Mouse (Mus musculus) forebrain, postnatal 0 days (tissue): ENCODE measurements at regions not wholly inside any gene's neighbourhood (a gene's known extent, or its start where the extent isn't known, plus 50 kb on each side); places are given as distances from the start of the nearest gene placed in this dataset.

ENCODE experiments used
- ATAC-seq: fragments of 200-750 bp; cut with Nextera tagmentation; 2 replicates; pipeline ENCODE4 v1.8.0; 2017; ENCODE audit warnings: mild to moderate bottlenecking, moderate library complexity
- DNase-seq: peaks from one replicate; pipeline ENCODE4 v3.0.0-alpha.2; 2015
- H3K27ac ChIP-seq: fragments of 300-500 bp; sonication (generic); 2 replicates; pipeline ENCODE4 v1.5.1; 2014; ENCODE audit warnings: low read depth, mild to moderate bottlenecking, antibody characterized with exemption, low read length, moderate library complexity, mixed read lengths
- H3K27me3 ChIP-seq: fragments of 300-500 bp; sonication (generic); 2 replicates; pipeline ENCODE4 v1.6.1; 2014; ENCODE audit warnings: mild to moderate bottlenecking, low read length, mixed read lengths; ENCODE audit not compliant: insufficient read depth
- H3K36me3 ChIP-seq: fragments of 300-500 bp; sonication (generic); 2 replicates; pipeline ENCODE4 v1.6.1; 2014; ENCODE audit warnings: mild to moderate bottlenecking, moderate library complexity; ENCODE audit not compliant: insufficient read depth
- H3K4me1 ChIP-seq: fragments of 300-500 bp; sonication (generic); 2 replicates; pipeline ENCODE4 v1.6.1; 2014; ENCODE audit warnings: antibody characterized with exemption; ENCODE audit not compliant: insufficient read depth
- H3K4me2 ChIP-seq: fragments of 300-500 bp; sonication (generic); 2 replicates; pipeline ENCODE4 v1.6.1; 2014; ENCODE audit warnings: low read depth, mild to moderate bottlenecking, moderate library complexity
- H3K4me3 ChIP-seq: fragments of 300-500 bp; sonication (generic); 2 replicates; pipeline ENCODE4 v1.5.1; 2014; ENCODE audit warnings: low read depth, low read length, mixed read lengths
- H3K9ac ChIP-seq: fragments of 300-500 bp; sonication (generic); 2 replicates; pipeline ENCODE4 v1.6.1; 2014; ENCODE audit warnings: mild to moderate bottlenecking
- H3K9me3 ChIP-seq: fragments of 300-500 bp; sonication (generic); 2 replicates; pipeline ENCODE4 v1.6.1; 2016; ENCODE audit warnings: low read length
- CTCF ChIP-seq: sonication (generic); IDR thresholded peaks from 2 replicates; pipeline ENCODE4 v1.5.1; 2016; ENCODE audit warnings: antibody characterized with exemption, control low read depth, low read depth
- WGBS: fragments of 180-500 bp; shearing (Covaris S2); extraction: QIAGEN DNeasy Blood & Tissue Kit; methylation state at CpG from one replicate; pipeline ENCODE4 v1.1.7; 2014; 5-methylcytosine and 5-hydroxymethylcytosine counted together

- DNase-seq (no peak), ATAC-seq (no peak)
- WGBS = 66% methylated on average over 2 of the region's 2 CpGs
- no peak overlapping the region for H3K9ac ChIP-seq
- H3K4me3 ChIP-seq = no peak overlapping the region
- TF ChIP-seq CTCF = no peak
- no peaks in the 10 kb centered on the region for H3K27me3 ChIP-seq
- H3K4me2 ChIP-seq = no peak overlapping the region
- no peaks in the 10 kb centered on the region for H3K4me1 ChIP-seq
- no peaks in the 10 kb centered on the region for H3K36me3 ChIP-seq
- H3K9me3 ChIP-seq = no peaks in the 10 kb centered on the region
- H3K27ac ChIP-seq = no peak overlapping the region
Observed at GRCm38 (mm10) chr6:93305176-93305575, 361.9 kb upstream of the Adamts9 start.

- Histone ChIP-seq H3K4me1 (no peaks in the 10 kb centered on the region), H3K27ac (no peak overlapping the region), H3K9ac (no peak overlapping the region), H3K4me3 (no peak overlapping the region), H3K4me2 (no peak overlapping the region), H3K27me3 (no peaks in the 10 kb centered on the region), H3K9me3 (no peaks in the 10 kb centered on the region), H3K36me3 (no peaks in the 10 kb centered on the region)
- no peak for DNase-seq
- ATAC-seq = no peak
- TF ChIP-seq CTCF = no peak
- WGBS = 32% methylated on average over 6 of the region's 6 CpGs
Observed at GRCm38 (mm10) chr6:93297975-93298374, 354.7 kb upstream of the Adamts9 start.

GRCm38 (mm10) chr6:93291711-93292110, 348.4 kb upstream of the Adamts9 start:
- Histone ChIP-seq H3K27me3 (no peaks in the 10 kb centered on the region), H3K4me2 (no peak overlapping the region), H3K4me3 (no peak overlapping the region), H3K27ac (no peak overlapping the region), H3K9me3 (no peaks in the 10 kb centered on the region), H3K9ac (no peak overlapping the region), H3K4me1 (no peaks in the 10 kb centered on the region), H3K36me3 (no peaks in the 10 kb centered on the region)
- DNase-seq (no peak), ATAC-seq (no peak)
- 75% methylated on average over 1 of the region's 1 CpGs for WGBS
- no peak for TF ChIP-seq CTCF

GRCm38 (mm10) chr6:93288421-93288820, 345.1 kb upstream of the Adamts9 start:
- H3K9ac ChIP-seq = no peak overlapping the region
- WGBS = 49% methylated on average over 4 of the region's 4 CpGs

GRCm38 (mm10) chr6:93285796-93286195, 342.5 kb upstream of the Adamts9 start:
- no peak for DNase-seq
- H3K4me2 ChIP-seq = no peak overlapping the region
- no peak overlapping the region for H3K9ac ChIP-seq
- ATAC-seq = no peak
- no peaks in the 10 kb centered on the region for H3K9me3 ChIP-seq
- WGBS = 88% methylated on average over 2 of the region's 2 CpGs
- no peak overlapping the region for H3K27ac ChIP-seq
- H3K27me3 ChIP-seq = no peaks in the 10 kb centered on the region
- no peaks in the 10 kb centered on the region for H3K4me1 ChIP-seq
- no peak overlapping the region for H3K4me3 ChIP-seq
- no peak for TF ChIP-seq CTCF
- no peaks in the 10 kb centered on the region for H3K36me3 ChIP-seq

More at GRCm38 (mm10) chr6:93288421-93288820, 345.1 kb upstream of the Adamts9 start:
- Histone ChIP-seq H3K27ac (no peak overlapping the region), H3K27me3 (no peaks in the 10 kb centered on the region), H3K36me3 (no peaks in the 10 kb centered on the region), H3K4me2 (no peak overlapping the region), H3K9me3 (no peaks in the 10 kb centered on the region), H3K4me3 (no peak overlapping the region), H3K4me1 (no peaks in the 10 kb centered on the region)
- no peak for DNase-seq
- ATAC-seq = no peak
- TF ChIP-seq CTCF = no peak

GRCm38 (mm10) chr6:93281530-93281929, 338.2 kb upstream of the Adamts9 start:
- no peaks in the 10 kb centered on the region for H3K27me3 ChIP-seq
- H3K4me1 ChIP-seq = no peaks in the 10 kb centered on the region
- no peaks in the 10 kb centered on the region for H3K36me3 ChIP-seq
- TF ChIP-seq CTCF = no peak
- H3K9me3 ChIP-seq = no peaks in the 10 kb centered on the region
- no peak overlapping the region for H3K4me2 ChIP-seq
- 49% methylated on average over 1 of the region's 1 CpGs for WGBS
- DNase-seq (no peak), ATAC-seq (no peak)
- H3K27ac ChIP-seq = no peak overlapping the region
- H3K9ac ChIP-seq = no peak overlapping the region
- H3K4me3 ChIP-seq = no peak overlapping the region

GRCm38 (mm10) chr6:93273917-93274513, 330.7 kb upstream of the Adamts9 start:
- Histone ChIP-seq H3K9me3 (no peaks in the 10 kb centered on the region), H3K27me3 (no peaks in the 10 kb centered on the region), H3K36me3 (no peaks in the 10 kb centered on the region), H3K4me1 (no peaks in the 10 kb centered on the region), H3K9ac (no peak overlapping the region), H3K4me3 (no peak overlapping the region), H3K4me2 (no peak overlapping the region), H3K27ac (no peak overlapping the region)
- ATAC-seq (no peak), DNase-seq (no peak)
- WGBS = 74% methylated on average over 12 of the region's 12 CpGs
- TF ChIP-seq CTCF = no peak

- Histone ChIP-seq H3K4me3 (no peak overlapping the region), H3K27me3 (no peaks in the 10 kb centered on the region), H3K36me3 (no peaks in the 10 kb centered on the region), H3K4me2 (no peak overlapping the region), H3K27ac (no peak overlapping the region), H3K9me3 (no peaks in the 10 kb centered on the region), H3K9ac (no peak overlapping the region), H3K4me1 (no peaks in the 10 kb centered on the region)
- WGBS = 67% methylated on average over 4 of the region's 4 CpGs
- no peak for ATAC-seq
- no peak for DNase-seq
- TF ChIP-seq CTCF = no peak
Observed at GRCm38 (mm10) chr6:93272206-93272605, 328.9 kb upstream of the Adamts9 start.
